Mouse (Mus musculus) embryonic facial prominence, embryonic 11.5 days (tissue): Measurements from ENCODE around the gene Olfr857. TPM values are rescaled to one million over a fixed set of nuclear protein-coding genes. Genes with fewer than 3 reads are reported as not detected.
"Not testable (repeated sequence)": the region's sequence is repeated elsewhere in the genome, so short reads cannot be mapped to it uniquely, and the experiment has no call there.

ENCODE experiments used
- ATAC-seq: fragments of 200-750 bp; cut with Nextera tagmentation; replicated peaks from 2 replicates; pipeline ENCODE4 v1.8.0; 2017; ENCODE audit warnings: low read depth; ENCODE audit not compliant: insufficient number of reproducible peaks, low FRiP score, low TSS enrichment
- DNase-seq: peaks from one replicate; pipeline ENCODE4 v3.0.0-alpha.2; 2015; ENCODE audit warnings: low spot score
- H3K27ac ChIP-seq: fragments of 300-500 bp; sonication (generic); replicated peaks from 2 replicates; pipeline ENCODE4 v1.5.1; 2014; ENCODE audit warnings: mild to moderate bottlenecking, low read depth, low read length, control low read depth
- H3K27me3 ChIP-seq: fragments of 300-500 bp; sonication (generic); 2 replicates; pipeline ENCODE4 v1.6.1; 2014; ENCODE audit warnings: mild to moderate bottlenecking, low read length, moderate library complexity, mixed read lengths; ENCODE audit not compliant: control insufficient read depth, insufficient read depth
- H3K36me3 ChIP-seq: fragments of 300-500 bp; sonication (generic); replicated peaks from 2 replicates; pipeline ENCODE4 v1.6.1; 2014; ENCODE audit warnings: low read depth, mild to moderate bottlenecking, low read length, moderate library complexity, mixed read lengths; ENCODE audit not compliant: control insufficient read depth, insufficient read depth
- H3K4me1 ChIP-seq: fragments of 300-500 bp; sonication (generic); 2 replicates; pipeline ENCODE4 v1.6.1; 2014; ENCODE audit warnings: low read length, mixed read lengths; ENCODE audit not compliant: control insufficient read depth, insufficient read depth
- H3K4me2 ChIP-seq: fragments of 300-500 bp; sonication (generic); 2 replicates; pipeline ENCODE4 v1.6.1; 2014; ENCODE audit warnings: low read depth, mild to moderate bottlenecking, control low read depth, low read length, moderate library complexity
- H3K4me3 ChIP-seq: fragments of 300-500 bp; sonication (generic); 2 replicates; pipeline ENCODE4 v1.5.1; 2014; ENCODE audit warnings: low read depth, low read length, control low read depth
- H3K9ac ChIP-seq: fragments of 300-500 bp; sonication (generic); replicated peaks from 2 replicates; pipeline ENCODE4 v1.6.1; 2014; ENCODE audit warnings: mild to moderate bottlenecking, control low read depth, low read length
- H3K9me3 ChIP-seq: fragments of 300-500 bp; sonication (generic); replicated peaks from 2 replicates; pipeline ENCODE4 v1.6.1; 2016; ENCODE audit warnings: mild to moderate bottlenecking, low read length, inconsistent platforms, mixed read lengths; ENCODE audit not compliant: control insufficient read depth
- WGBS: fragments of 180-500 bp; shearing (Covaris S2); extraction: QIAGEN DNeasy Blood & Tissue Kit; methylation state at CpG from one replicate; pipeline ENCODE4 v1.1.7; 2014; 5-methylcytosine and 5-hydroxymethylcytosine counted together
- polyA plus RNA-seq: library from polyadenylated mRNA; unstranded; fragments of >200 nt; fragmentation: Nextera tagmentation; extraction: Ambion mirVana; gene quantifications from 2 replicates; pipeline ENCODE4 v1.2.1, GENCODE M21; 2014

Olfr857 gene
- not detected in 2 replicates for polyA plus RNA-seq

DNA sequence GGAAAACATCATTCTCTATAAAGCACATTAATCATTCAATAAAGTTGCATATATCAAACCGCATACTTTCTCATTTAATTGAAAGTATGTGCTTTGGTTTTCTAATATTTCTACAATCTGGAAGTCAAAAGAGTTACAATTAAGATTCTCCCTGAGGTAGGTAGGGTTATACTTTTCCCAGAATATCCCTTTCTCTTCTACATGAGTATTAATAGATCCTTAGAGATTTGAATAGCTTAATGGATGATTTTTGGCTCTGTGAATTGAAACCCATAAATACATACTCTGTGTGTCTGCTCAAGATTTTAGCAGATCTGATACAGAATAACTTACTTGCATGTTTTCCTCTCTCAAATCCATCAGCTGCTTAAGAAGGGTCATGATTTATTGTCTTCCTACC is at the start of gene Olfr857:
TSS of gene Olfr857 (plus strand) at position 301 of the 400 bp plus-strand sequence.
- H3K9me3 ChIP-seq: no peaks in the 10 kb centered on the region
- WGBS: 87% methylated on average over 1 of the region's 1 CpGs
- no peak within 1 kb of the TSS for H3K4me3 ChIP-seq

DNA sequence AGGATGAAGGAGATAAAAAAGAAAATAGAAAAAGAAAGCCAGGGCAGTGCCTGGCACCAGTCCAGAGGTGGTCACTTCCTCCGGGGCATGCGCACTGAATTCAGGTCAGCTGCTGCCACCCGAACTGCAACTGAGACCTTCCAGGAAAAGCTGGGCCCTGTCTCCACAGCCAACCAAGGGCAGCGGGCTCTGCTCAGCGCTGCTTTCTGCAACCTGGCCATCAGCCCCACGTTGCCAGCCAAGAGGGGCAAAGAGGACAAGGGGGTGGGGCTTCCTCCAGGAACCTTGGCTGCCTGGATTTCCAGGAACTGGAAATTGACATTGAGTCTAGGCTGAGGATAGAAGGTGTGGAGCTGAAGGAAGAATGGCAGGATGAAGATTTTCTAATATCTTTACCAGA is 19.0 kb upstream of the Olfr857 start:
- no peak for ATAC-seq

More for the DNA sequence above, at the start of gene Olfr857:
- H3K4me1 ChIP-seq: no peaks in the 10 kb centered on the region
- DNase-seq (no peak), ATAC-seq (no peak)
- H3K4me2 ChIP-seq: no peak within 1 kb of the TSS
- no peaks in the 10 kb centered on the region for H3K27me3 ChIP-seq
- no peak within 1 kb of the TSS for H3K27ac ChIP-seq
- H3K9ac ChIP-seq: no peak within 1 kb of the TSS
- no peaks in the 10 kb centered on the region for H3K36me3 ChIP-seq

DNA sequence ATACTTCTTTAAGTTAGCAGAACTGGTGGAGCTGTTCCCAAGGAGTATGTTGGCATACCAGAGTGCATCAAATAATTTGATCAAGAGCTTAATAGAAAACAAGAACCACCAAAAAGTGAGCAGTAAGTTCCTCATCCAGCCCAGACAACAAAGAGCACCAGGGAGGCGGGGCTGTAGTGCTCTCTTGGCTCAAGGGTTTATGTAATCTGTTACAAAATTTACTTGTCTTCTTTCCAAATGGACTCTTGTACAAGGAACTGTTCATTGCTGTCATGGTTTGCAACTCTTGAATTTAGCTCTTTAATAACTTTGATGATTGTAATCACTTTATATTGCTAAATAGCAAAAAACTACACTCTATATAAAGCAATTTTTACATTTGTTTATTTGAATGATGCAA is 17.8 kb upstream of the Olfr857 start:
- no peak overlapping the region for H3K27ac ChIP-seq
- DNase-seq (no peak), ATAC-seq (no peak)
- no peak overlapping the region for H3K4me2 ChIP-seq
- no peaks in the 10 kb centered on the region for H3K27me3 ChIP-seq
- 83% methylated on average over 1 of the region's 1 CpGs for WGBS
- no peak overlapping the region for H3K4me3 ChIP-seq
- H3K9ac ChIP-seq: no peak overlapping the region
- no peaks in the 10 kb centered on the region for H3K9me3 ChIP-seq
- no peaks in the 10 kb centered on the region for H3K4me1 ChIP-seq
- no peaks in the 10 kb centered on the region for H3K36me3 ChIP-seq

More for the DNA sequence above, 19.0 kb upstream of the Olfr857 start:
- Histone ChIP-seq H3K4me2 (no peak overlapping the region), H3K27me3 (no peaks in the 10 kb centered on the region), H3K4me3 (no peak overlapping the region), H3K27ac (no peak overlapping the region), H3K4me1 (no peaks in the 10 kb centered on the region), H3K9me3 (no peaks in the 10 kb centered on the region), H3K9ac (no peak overlapping the region), H3K36me3 (no peaks in the 10 kb centered on the region)
- no peak for DNase-seq
- WGBS: 85% methylated on average over 6 of the region's 6 CpGs

DNA sequence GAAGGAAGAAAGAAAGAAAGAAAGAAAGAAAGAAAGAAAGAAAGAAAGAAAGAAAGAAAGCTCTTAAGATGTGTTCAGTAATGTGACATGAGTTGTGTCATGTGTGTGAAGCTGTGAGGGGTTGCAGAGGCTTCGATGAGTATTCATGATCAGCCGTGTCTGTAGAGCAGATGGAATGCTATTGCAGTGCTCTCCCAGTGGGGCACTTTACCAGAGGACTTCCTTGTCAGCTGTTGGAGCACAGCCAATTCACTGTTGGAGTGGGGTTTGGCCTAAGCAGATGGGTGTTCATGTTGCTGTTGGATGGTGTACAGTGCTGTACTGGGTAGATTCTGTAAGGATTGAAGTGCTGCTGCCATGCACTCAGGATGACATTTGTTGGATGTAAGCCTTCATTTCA is 16.8 kb upstream of the Olfr857 start:
- DNase-seq: no peak
- 89% methylated on average over 2 of the region's 2 CpGs for WGBS
- no peak for ATAC-seq
- Histone ChIP-seq H3K9ac (no peak overlapping the region), H3K4me3 (no peak overlapping the region), H3K4me1 (no peaks in the 10 kb centered on the region), H3K9me3 (no peaks in the 10 kb centered on the region), H3K27ac (no peak overlapping the region), H3K36me3 (no peaks in the 10 kb centered on the region), H3K27me3 (no peaks in the 10 kb centered on the region), H3K4me2 (no peak overlapping the region)

DNA sequence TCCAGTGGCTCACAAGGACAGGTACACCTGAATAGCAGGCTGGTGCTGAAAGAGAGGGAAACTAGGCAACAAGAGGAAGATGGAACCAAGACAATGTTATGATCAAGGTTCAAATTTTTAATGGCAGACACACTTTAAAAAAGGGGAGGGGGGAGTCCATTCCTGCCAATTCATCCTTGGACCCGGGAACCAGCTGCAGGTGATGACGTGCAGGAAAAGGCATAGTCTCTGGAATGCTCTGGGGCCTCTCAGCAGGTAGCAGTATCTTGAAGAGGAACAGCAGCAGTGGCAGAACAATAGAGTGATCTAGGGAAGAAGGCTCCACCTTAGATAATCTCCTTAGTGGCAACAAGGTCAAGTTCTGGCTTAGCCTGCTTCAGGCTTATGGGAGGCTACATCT is 14.9 kb upstream of the Olfr857 start:
- not testable (repeated sequence) for H3K4me3 ChIP-seq

DNA sequence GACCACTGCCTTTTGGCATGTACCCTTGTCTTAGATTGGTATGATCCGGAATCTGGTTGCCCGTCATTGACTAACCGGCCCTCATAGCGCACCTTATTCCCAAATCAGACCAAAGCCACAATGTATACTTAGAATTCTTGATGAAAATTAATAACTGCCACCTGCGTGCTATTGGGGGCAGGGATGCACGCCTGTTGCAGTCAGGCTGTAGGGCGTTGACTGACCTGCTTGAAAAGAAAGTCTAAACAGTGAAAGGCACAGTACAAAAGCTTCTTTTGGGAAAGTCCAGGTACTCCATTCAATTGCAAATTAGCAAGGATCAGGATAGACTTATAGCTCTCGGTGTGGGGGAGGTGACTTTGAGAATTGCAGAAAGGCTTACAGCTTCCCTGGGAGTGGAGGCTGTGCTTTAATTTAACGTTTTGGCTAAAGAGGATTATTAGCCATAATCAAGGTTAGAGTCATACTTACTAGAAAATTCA is 14.3 kb upstream of the Olfr857 start:
- ATAC-seq, H3K4me2 ChIP-seq, DNase-seq, H3K36me3 ChIP-seq, H3K4me1 ChIP-seq, H3K4me3 ChIP-seq, H3K9ac ChIP-seq, H3K27ac ChIP-seq, H3K9me3 ChIP-seq, H3K27me3 ChIP-seq: not testable (repeated sequence)
- WGBS: 69% methylated on average over 9 of the region's 9 CpGs

More for the DNA sequence above, 14.9 kb upstream of the Olfr857 start:
- 46% methylated on average over 2 of the region's 2 CpGs for WGBS
- H3K9ac ChIP-seq, ATAC-seq, H3K4me2 ChIP-seq, H3K9me3 ChIP-seq, DNase-seq, H3K27ac ChIP-seq, H3K27me3 ChIP-seq, H3K4me1 ChIP-seq, H3K36me3 ChIP-seq: not testable (repeated sequence)

DNA sequence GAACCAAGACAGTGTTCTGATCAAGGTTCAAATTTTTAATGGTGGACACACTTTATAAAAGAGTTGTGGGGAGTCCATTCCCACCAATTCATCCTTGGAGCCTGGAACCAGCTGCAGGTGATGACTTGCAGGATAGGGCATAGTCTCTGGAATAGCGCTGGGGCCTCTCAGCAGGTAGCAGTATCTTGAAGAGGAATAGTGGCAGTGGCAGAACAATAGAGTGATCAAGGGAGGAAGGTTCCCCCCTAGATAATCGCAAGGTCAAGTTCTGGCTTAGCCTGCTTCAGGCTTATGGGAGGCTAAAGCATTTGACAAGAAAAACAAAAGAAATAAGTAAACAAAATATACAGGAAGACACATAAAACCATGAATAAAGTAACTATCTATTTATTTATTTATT is 4.7 kb upstream of the Olfr857 start:
- H3K4me2 ChIP-seq, H3K4me3 ChIP-seq, H3K4me1 ChIP-seq, H3K27ac ChIP-seq, DNase-seq, H3K27me3 ChIP-seq, H3K9ac ChIP-seq, H3K9me3 ChIP-seq, ATAC-seq, H3K36me3 ChIP-seq: not testable (repeated sequence)
- WGBS: 74% methylated on average over 2 of the region's 2 CpGs
